Comparison of ENCODE assay signal across 10 mouse cellular contexts in genomic region chr9:45958023-45958670, GRCm38 (mm10). TPM values are rescaled to one million over a fixed set of nuclear protein-coding genes. Genes with fewer than 3 reads are reported as not detected.
A peak's percentile ranks its signal among the peaks of the same experiment; 100 is the strongest.
DNase-seq lines count a peak whose midpoint lies in the region; ATAC-seq and TF ChIP-seq lines count a peak whose summit lies in the region.
"Had no signal": no experiment of that assay in that cellular context is flagged by ENCODE, and none has a peak within 500 bp of the region (broad histone marks: within the 10 kb centered on the region; RNA-seq: fewer than 3 reads in every experiment).

No protein-coding gene starts in this region.

- 0 out of 2 replicates have a peak overlapping the region, but pooled peaks have one; percentile 10 for H3K27ac ChIP-seq in forebrain, postnatal 0 days (ENCODE audit: low read depth, low read length)
- H3K27ac ChIP-seq in forebrain, embryonic 16.5 days (ENCODE audit: low read length): no peak overlapping the region; the same call in 1 of the 2 replicates
- peak overlapping the region; percentile 59 for H3K27ac ChIP-seq in kidney, embryonic 15.5 days
- H3K27ac ChIP-seq in hindbrain, postnatal 0 days: peak overlapping the region; percentile 45; the same call in 1 of the 2 replicates
- no peak overlapping the region for H3K27ac ChIP-seq in intestine, embryonic 16.5 days (ENCODE audit: low read length)
- H3K27ac ChIP-seq: midbrain, embryonic 12.5 days had no signal

- no peaks in the 10 kb centered on the region for H3K9me3 ChIP-seq in forebrain, postnatal 0 days (ENCODE audit: low read length)
- no peaks in the 10 kb centered on the region for H3K9me3 ChIP-seq in forebrain, embryonic 16.5 days (ENCODE audit: control insufficient read depth, low read length)
- H3K9me3 ChIP-seq in kidney, embryonic 15.5 days (replicated peaks): no peaks in the 10 kb centered on the region
- H3K9me3 ChIP-seq in hindbrain, postnatal 0 days (ENCODE audit: low read length): no peaks in the 10 kb centered on the region
- no peaks in the 10 kb centered on the region for H3K9me3 ChIP-seq in intestine, embryonic 16.5 days (ENCODE audit: control insufficient read depth, low read length)
- H3K9me3 ChIP-seq: midbrain, embryonic 12.5 days had no signal

- no peak for TF ChIP-seq CTCF in forebrain, postnatal 0 days (IDR thresholded peaks at IDR 0.05; ENCODE audit: low read depth)
- no peak for TF ChIP-seq CTCF in hindbrain, postnatal 0 days (IDR thresholded peaks at IDR 0.05; ENCODE audit: low read depth)

- no peak overlapping the region for H3K4me3 ChIP-seq in forebrain, postnatal 0 days (ENCODE audit: low read depth, low read length)
- no peak overlapping the region for H3K4me3 ChIP-seq in forebrain, embryonic 16.5 days (replicated peaks; ENCODE audit: low read length)
- no peak overlapping the region for H3K4me3 ChIP-seq in kidney, embryonic 15.5 days (replicated peaks)
- H3K4me3 ChIP-seq in hindbrain, postnatal 0 days (ENCODE audit: low read length): no peak overlapping the region
- H3K4me3 ChIP-seq in intestine, embryonic 16.5 days (ENCODE audit: low read length): no peak overlapping the region
- H3K4me3 ChIP-seq: midbrain, embryonic 12.5 days had no signal

- H3K4me2 ChIP-seq in forebrain, postnatal 0 days (ENCODE audit: low read depth): no peak overlapping the region
- H3K4me2 ChIP-seq in forebrain, embryonic 16.5 days (ENCODE audit: low read length): no peak overlapping the region
- H3K4me2 ChIP-seq in kidney, embryonic 15.5 days: no peak overlapping the region
- no peak overlapping the region for H3K4me2 ChIP-seq in hindbrain, postnatal 0 days (ENCODE audit: low read depth, low read length)
- H3K4me2 ChIP-seq in intestine, embryonic 16.5 days (ENCODE audit: low read depth, low read length): no peak overlapping the region
- H3K4me2 ChIP-seq: midbrain, embryonic 12.5 days had no signal

- H3K4me1 ChIP-seq in forebrain, postnatal 0 days (ENCODE audit: insufficient read depth): peaks cover 16% of the 10 kb centered on the region
- H3K4me1 ChIP-seq in forebrain, embryonic 16.5 days (replicated peaks; ENCODE audit: control insufficient read depth, insufficient read depth, low read length): peaks cover 23% of the 10 kb centered on the region
- peaks cover 24% of the 10 kb centered on the region for H3K4me1 ChIP-seq in kidney, embryonic 15.5 days
- H3K4me1 ChIP-seq in hindbrain, postnatal 0 days (ENCODE audit: insufficient read depth, low read length): peaks cover 6% of the 10 kb centered on the region; the same call in 1 of the 2 replicates
- peaks cover 14% of the 10 kb centered on the region for H3K4me1 ChIP-seq in intestine, embryonic 16.5 days (ENCODE audit: control insufficient read depth, insufficient read depth, low read length)

- peak; percentile 20 for DNase-seq in forebrain, postnatal 0 days
- no peak for DNase-seq in kidney, adult 9 months
- DNase-seq in adipocyte (ENCODE audit: low spot score): peak; percentile 59
- DNase-seq in hindbrain, postnatal 0 days (ENCODE audit: low spot score): no peak
- no peak for DNase-seq in thymus, postnatal 10 days (ENCODE audit: low spot score in 2 of 2)
- DNase-seq: B cell, adult 2 months had no signal

- WGBS in forebrain, postnatal 0 days: 48% methylated on average over 7 of the region's 7 CpGs
- WGBS in forebrain, embryonic 16.5 days: 42% methylated on average over 7 of the region's 7 CpGs
- WGBS in kidney, embryonic 15.5 days: 55% methylated on average over 7 of the region's 7 CpGs
- 53% methylated on average over 7 of the region's 7 CpGs for WGBS in hindbrain, postnatal 0 days
- WGBS in intestine, embryonic 16.5 days: 61% methylated on average over 7 of the region's 7 CpGs

- H3K9ac ChIP-seq in forebrain, postnatal 0 days: no peak overlapping the region
- no peak overlapping the region for H3K9ac ChIP-seq in forebrain, embryonic 16.5 days (replicated peaks; ENCODE audit: low read depth, low read length)
- H3K9ac ChIP-seq in kidney, embryonic 15.5 days: no peak overlapping the region
- no peak overlapping the region for H3K9ac ChIP-seq in hindbrain, postnatal 0 days (replicated peaks; ENCODE audit: low read length)
- H3K9ac ChIP-seq in intestine, embryonic 16.5 days (ENCODE audit: low read depth, low read length): no peak overlapping the region
- H3K9ac ChIP-seq: midbrain, embryonic 12.5 days had no signal

- ATAC-seq in forebrain, postnatal 0 days: no peak
- no peak for ATAC-seq in forebrain, embryonic 16.5 days
- no peak for ATAC-seq in kidney, embryonic 15.5 days (replicated peaks; ENCODE audit: low FRiP score)
- ATAC-seq in hindbrain, postnatal 0 days: no peak
- no peak for ATAC-seq in intestine, embryonic 16.5 days

- no peaks in the 10 kb centered on the region for H3K27me3 ChIP-seq in forebrain, postnatal 0 days (ENCODE audit: insufficient read depth, low read length)
- no peaks in the 10 kb centered on the region for H3K27me3 ChIP-seq in forebrain, embryonic 16.5 days (replicated peaks; ENCODE audit: control insufficient read depth, insufficient read depth, low read length)
- H3K27me3 ChIP-seq in kidney, embryonic 15.5 days: no peaks in the 10 kb centered on the region
- no peaks in the 10 kb centered on the region for H3K27me3 ChIP-seq in hindbrain, postnatal 0 days (ENCODE audit: insufficient read depth, low read length)
- H3K27me3 ChIP-seq in intestine, embryonic 16.5 days (replicated peaks; ENCODE audit: control insufficient read depth, insufficient read depth, low read length): no peaks in the 10 kb centered on the region
- H3K27me3 ChIP-seq: midbrain, embryonic 12.5 days had no signal

- H3K36me3 ChIP-seq in forebrain, postnatal 0 days (ENCODE audit: insufficient read depth): peaks cover 16% of the 10 kb centered on the region; the same call in 1 of the 2 replicates
- peaks cover 5% of the 10 kb centered on the region; the same call in 1 of the 2 replicates for H3K36me3 ChIP-seq in forebrain, embryonic 16.5 days (ENCODE audit: control insufficient read depth, insufficient read depth)
- peaks cover 27% of the 10 kb centered on the region for H3K36me3 ChIP-seq in kidney, embryonic 15.5 days
- peaks cover 7% of the 10 kb centered on the region; the same call in 1 of the 2 replicates for H3K36me3 ChIP-seq in hindbrain, postnatal 0 days (ENCODE audit: insufficient read depth, low read length)
- no peaks in the 10 kb centered on the region; the same call in 1 of the 2 replicates for H3K36me3 ChIP-seq in intestine, embryonic 16.5 days (ENCODE audit: control insufficient read depth, insufficient read depth, low read length)

RNA-seq across cellular contexts. Expression of gene Sidt2, which starts 3.1 kb away (rescaled TPM):
- 65.6 and 77.5 TPM in 2 replicates for total RNA-seq in forebrain, postnatal 0 days (2014; rRNA removed)
- 33.5 and 46.5 TPM in 2 replicates for polyA plus RNA-seq in forebrain, postnatal 0 days (2015; fragmentation: Nextera tagmentation; extraction: Ambion mirVana)
- polyA plus RNA-seq in forebrain, embryonic 16.5 days (2015; fragmentation: Nextera tagmentation; extraction: Ambion mirVana): 39.6 and 42.7 TPM in 2 replicates
- 37.3 and 39.3 TPM in 2 replicates for polyA plus RNA-seq in kidney, embryonic 15.5 days (2015; fragmentation: Nextera tagmentation; extraction: Ambion mirVana)
- total RNA-seq in hindbrain, postnatal 0 days (2014; rRNA removed): 124 and 126 TPM in 2 replicates
- polyA plus RNA-seq in hindbrain, postnatal 0 days (2015; fragmentation: Nextera tagmentation; extraction: Ambion mirVana): 48.3 and 51.6 TPM in 2 replicates
- polyA plus RNA-seq in intestine, embryonic 16.5 days (2015; fragmentation: Nextera tagmentation; extraction: Ambion mirVana): 33.4 and 37.2 TPM in 2 replicates

RNA-seq across cellular contexts. Expression of gene Tagln, which starts 22.3 kb away (rescaled TPM):
- 5.6 and 7.7 TPM in 2 replicates for total RNA-seq in forebrain, postnatal 0 days (2014; rRNA removed)
- 3.5 and 3.7 TPM in 2 replicates for polyA plus RNA-seq in forebrain, postnatal 0 days (2015; fragmentation: Nextera tagmentation; extraction: Ambion mirVana)
- polyA plus RNA-seq in forebrain, embryonic 16.5 days (2015; fragmentation: Nextera tagmentation; extraction: Ambion mirVana): 5.0 and 5.6 TPM in 2 replicates
- polyA plus RNA-seq in kidney, embryonic 15.5 days (2015; fragmentation: Nextera tagmentation; extraction: Ambion mirVana): 56.4 and 108 TPM in 2 replicates
- 4.4 and 5.2 TPM in 2 replicates for total RNA-seq in hindbrain, postnatal 0 days (2014; rRNA removed)
- polyA plus RNA-seq in hindbrain, postnatal 0 days (2015; fragmentation: Nextera tagmentation; extraction: Ambion mirVana): 3.5 and 4.0 TPM in 2 replicates
- 390 and 404 TPM in 2 replicates for polyA plus RNA-seq in intestine, embryonic 16.5 days (2015; fragmentation: Nextera tagmentation; extraction: Ambion mirVana)

RNA-seq across cellular contexts. Expression of gene Rnf214, which starts 51.4 kb away (rescaled TPM):
- total RNA-seq in forebrain, postnatal 0 days (2014; rRNA removed): 52.2 and 62.9 TPM in 2 replicates
- polyA plus RNA-seq in forebrain, postnatal 0 days (2015; fragmentation: Nextera tagmentation; extraction: Ambion mirVana): 53.8 and 73.5 TPM in 2 replicates
- polyA plus RNA-seq in forebrain, embryonic 16.5 days (2015; fragmentation: Nextera tagmentation; extraction: Ambion mirVana): 79.6 and 98.3 TPM in 2 replicates
- 57.4 and 62.3 TPM in 2 replicates for polyA plus RNA-seq in kidney, embryonic 15.5 days (2015; fragmentation: Nextera tagmentation; extraction: Ambion mirVana)
- total RNA-seq in hindbrain, postnatal 0 days (2014; rRNA removed): 51.9 and 55.4 TPM in 2 replicates
- 70.3 and 77.7 TPM in 2 replicates for polyA plus RNA-seq in hindbrain, postnatal 0 days (2015; fragmentation: Nextera tagmentation; extraction: Ambion mirVana)
- polyA plus RNA-seq in intestine, embryonic 16.5 days (2015; fragmentation: Nextera tagmentation; extraction: Ambion mirVana): 35.2 and 36.0 TPM in 2 replicates

RNA-seq across cellular contexts. Expression of gene Pcsk7, which starts 51.9 kb away (rescaled TPM):
- total RNA-seq in forebrain, postnatal 0 days (2014; rRNA removed): 32.5 and 33.8 TPM in 2 replicates
- 13.7 and 16.1 TPM in 2 replicates for polyA plus RNA-seq in forebrain, postnatal 0 days (2015; fragmentation: Nextera tagmentation; extraction: Ambion mirVana)
- 22.9 and 30.5 TPM in 2 replicates for polyA plus RNA-seq in forebrain, embryonic 16.5 days (2015; fragmentation: Nextera tagmentation; extraction: Ambion mirVana)
- 19.4 and 22.0 TPM in 2 replicates for polyA plus RNA-seq in kidney, embryonic 15.5 days (2015; fragmentation: Nextera tagmentation; extraction: Ambion mirVana)
- total RNA-seq in hindbrain, postnatal 0 days (2014; rRNA removed): 23.5 and 33.9 TPM in 2 replicates
- 18.1 and 22.1 TPM in 2 replicates for polyA plus RNA-seq in hindbrain, postnatal 0 days (2015; fragmentation: Nextera tagmentation; extraction: Ambion mirVana)
- polyA plus RNA-seq in intestine, embryonic 16.5 days (2015; fragmentation: Nextera tagmentation; extraction: Ambion mirVana): 22.2 and 23.8 TPM in 2 replicates

RNA-seq across cellular contexts. Expression of gene Pafah1b2, which starts 54.3 kb away (rescaled TPM):
- 318 and 354 TPM in 2 replicates for total RNA-seq in forebrain, postnatal 0 days (2014; rRNA removed)
- 222 and 258 TPM in 2 replicates for polyA plus RNA-seq in forebrain, postnatal 0 days (2015; fragmentation: Nextera tagmentation; extraction: Ambion mirVana)
- 291 and 321 TPM in 2 replicates for polyA plus RNA-seq in forebrain, embryonic 16.5 days (2015; fragmentation: Nextera tagmentation; extraction: Ambion mirVana)
- polyA plus RNA-seq in kidney, embryonic 15.5 days (2015; fragmentation: Nextera tagmentation; extraction: Ambion mirVana): 162 and 170 TPM in 2 replicates
- 137 and 186 TPM in 2 replicates for total RNA-seq in hindbrain, postnatal 0 days (2014; rRNA removed)
- polyA plus RNA-seq in hindbrain, postnatal 0 days (2015; fragmentation: Nextera tagmentation; extraction: Ambion mirVana): 222 and 243 TPM in 2 replicates
- 123 and 137 TPM in 2 replicates for polyA plus RNA-seq in intestine, embryonic 16.5 days (2015; fragmentation: Nextera tagmentation; extraction: Ambion mirVana)

Comparison
In these comparisons a context has a peak if more than half of its experiments do, and no peak if none do; other contexts are left out.
1. H3K27ac ChIP-seq: peak in forebrain, postnatal 0 days (single experiment), kidney, embryonic 15.5 days (single experiment) and hindbrain, postnatal 0 days (single experiment); none in forebrain, embryonic 16.5 days (single experiment) and intestine, embryonic 16.5 days (single experiment).
2. DNase-seq: peak in forebrain, postnatal 0 days (single experiment) and adipocyte (single experiment); none in kidney, adult 9 months (single experiment), hindbrain, postnatal 0 days (single experiment) and thymus, postnatal 10 days (0 of 2).